Mouse (Mus musculus): ENCODE measurements around the gene Mmp21. TPM values are rescaled to one million over a fixed set of nuclear protein-coding genes. Genes with fewer than 3 reads are reported as not detected.
"Not testable (repeated sequence)": the region's sequence is repeated elsewhere in the genome, so short reads cannot be mapped to it uniquely, and the experiment has no call there.

Mmp21 gene
- not detected for total RNA-seq (2021)

DNA sequence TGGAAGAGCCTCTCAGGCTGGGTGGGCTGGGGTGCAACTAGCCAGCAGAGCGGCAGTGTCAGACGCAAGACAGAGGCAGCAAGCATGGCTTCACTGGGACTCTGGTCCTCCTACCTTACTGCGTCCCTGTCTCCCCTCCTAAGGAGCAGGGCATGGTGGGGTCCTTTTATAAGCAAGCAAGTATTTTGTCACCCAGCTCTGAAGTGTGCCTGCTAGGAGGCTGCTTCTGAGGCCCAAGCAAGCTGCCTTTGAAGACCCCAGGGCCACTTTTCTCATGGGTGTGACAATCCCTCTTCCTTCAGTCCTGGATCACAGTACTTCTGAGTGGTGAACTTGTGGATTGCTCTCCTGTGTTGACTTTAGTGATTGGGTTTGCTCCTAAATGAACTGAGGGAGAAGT lies at the start of gene Mmp21:
Gene Mmp21, minus strand, starts transcription at position 101 of the 400 bp plus-strand sequence.
- DNase-seq: no peak
- intact Hi-C loops (cut with DNase I): no loop called here

DNA sequence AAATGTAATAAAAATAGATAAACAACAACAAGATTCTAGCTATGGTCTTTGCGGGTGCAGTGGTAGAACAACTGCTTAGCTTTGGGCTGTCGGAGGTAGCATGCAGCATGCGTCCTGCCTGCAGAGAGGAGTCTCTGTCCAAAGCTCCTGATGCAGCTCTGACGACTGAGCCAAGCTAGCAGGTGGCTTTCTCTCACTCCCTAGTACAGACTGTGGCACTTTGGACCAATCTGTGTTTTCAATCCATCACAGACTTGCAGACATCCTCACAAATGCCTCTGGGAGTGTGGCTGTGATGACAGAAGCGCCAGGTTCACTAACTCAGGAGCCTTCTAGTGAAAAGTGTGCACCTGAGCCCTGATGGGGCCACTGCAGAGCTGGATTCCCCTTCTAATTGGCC lies 49.5 kb upstream of the Mmp21 start:
- intact Hi-C loops (cut with DNase I): no loop called here
- DNase-seq: peak; percentile 29

DNA sequence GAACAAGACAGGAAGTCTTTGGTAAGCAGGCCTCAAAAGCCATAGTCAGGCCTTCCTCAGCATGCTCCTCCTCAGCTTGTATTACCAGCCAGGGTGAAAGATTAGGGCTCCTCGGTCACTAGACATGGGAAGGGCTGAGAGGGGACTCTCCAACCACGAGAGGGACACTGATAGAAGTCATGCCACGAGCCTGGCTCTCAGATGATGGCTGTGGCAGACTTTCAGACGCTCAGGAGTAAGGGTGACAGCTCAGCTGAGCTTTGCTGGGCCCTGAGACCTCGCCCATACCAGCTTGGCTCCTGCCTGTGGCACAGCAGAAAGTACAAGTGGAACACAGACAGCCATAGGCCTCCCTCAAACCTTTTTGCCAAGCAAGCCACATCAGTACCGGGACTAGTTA lies 47.2 kb upstream of the Mmp21 start:
- intact Hi-C loops (cut with DNase I): no loop called here
- no peak for DNase-seq

DNA sequence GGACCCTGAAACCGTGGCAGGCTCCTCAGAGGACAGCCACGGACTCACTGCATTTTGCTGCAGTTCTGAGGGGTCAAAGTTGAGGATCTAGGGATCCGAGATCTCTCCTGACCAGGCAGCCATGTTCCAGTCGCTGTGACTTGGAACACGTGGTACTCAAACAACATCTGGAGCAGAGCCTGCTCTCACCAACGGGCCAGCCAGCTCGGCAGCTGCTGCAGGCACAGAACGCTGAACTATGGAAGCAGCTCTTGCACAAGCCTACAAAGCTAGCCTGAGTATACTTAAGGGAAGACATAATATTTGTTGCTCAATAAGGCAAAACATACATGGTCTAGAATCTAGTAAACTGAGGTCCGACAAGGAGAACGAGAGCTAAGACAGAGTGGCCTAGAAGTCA lies 45.7 kb upstream of the Mmp21 start:
- intact Hi-C loops (cut with DNase I): no loop called here
- no peak for DNase-seq

DNA sequence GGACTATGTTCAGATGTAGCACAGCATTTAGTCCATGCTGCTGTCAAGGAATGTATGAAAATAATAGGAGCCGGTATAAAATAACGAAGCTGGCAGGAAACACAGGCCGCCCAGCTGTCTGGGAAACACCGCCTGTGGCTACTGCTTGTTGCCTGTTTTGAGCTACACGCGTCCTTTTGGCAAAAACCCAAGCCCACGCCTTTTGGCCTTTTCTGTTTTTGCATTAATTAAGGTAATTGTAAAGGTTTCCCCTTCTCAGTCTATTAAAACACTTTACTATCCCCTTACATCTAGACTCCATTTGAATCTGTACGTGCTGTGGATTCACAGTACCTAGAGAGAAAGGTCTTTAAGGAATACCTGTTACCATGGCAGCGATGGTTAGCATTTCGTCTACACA lies 45.0 kb upstream of the Mmp21 start:
- no peak for DNase-seq

DNA sequence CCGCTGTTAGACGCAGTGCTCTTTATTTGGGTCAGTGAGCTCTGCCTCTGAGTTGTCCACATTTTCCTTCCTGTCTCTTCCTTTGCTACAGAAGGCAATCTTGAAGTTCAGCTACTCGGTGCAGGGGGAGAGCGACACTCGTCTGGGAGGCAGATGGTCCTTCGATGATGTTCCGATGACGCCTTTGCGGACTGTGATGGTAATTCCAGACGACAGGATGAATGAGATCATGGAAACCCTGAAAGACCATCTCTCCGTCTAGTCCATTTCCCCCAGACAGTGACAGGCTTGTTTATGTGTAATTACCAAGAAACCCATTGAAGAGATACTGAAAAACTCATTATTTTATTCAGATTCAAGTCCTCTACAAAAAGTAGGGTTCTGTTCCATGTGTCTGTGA lies 40.8 kb upstream of the Mmp21 start:
- no peak for DNase-seq
- intact Hi-C loops (cut with DNase I): no loop called here

More for the DNA sequence above, 45.0 kb upstream of the Mmp21 start:
- intact Hi-C loops (cut with DNase I): no loop called here

DNA sequence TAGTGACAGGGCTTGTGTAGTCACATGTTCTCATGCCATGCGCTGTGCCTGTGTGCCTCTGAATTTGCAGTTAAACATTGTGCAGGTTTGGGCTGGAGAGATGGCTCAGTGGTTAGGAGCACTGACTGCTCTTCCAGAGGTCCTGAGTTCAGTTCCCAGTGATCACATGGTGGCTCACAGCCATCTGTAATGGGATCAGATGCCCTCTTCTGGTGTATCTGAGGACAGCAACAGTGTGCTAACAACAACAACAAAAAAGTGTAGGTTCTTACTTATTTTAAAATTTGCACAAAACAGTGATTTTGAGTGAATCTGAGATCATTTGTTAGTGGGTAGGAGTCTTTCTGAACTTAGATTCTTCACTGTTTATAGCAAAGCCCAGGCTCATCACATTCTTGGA lies 38.7 kb upstream of the Mmp21 start:
- DNase-seq: no peak
- intact Hi-C loops (cut with DNase I): no loop called here

DNA sequence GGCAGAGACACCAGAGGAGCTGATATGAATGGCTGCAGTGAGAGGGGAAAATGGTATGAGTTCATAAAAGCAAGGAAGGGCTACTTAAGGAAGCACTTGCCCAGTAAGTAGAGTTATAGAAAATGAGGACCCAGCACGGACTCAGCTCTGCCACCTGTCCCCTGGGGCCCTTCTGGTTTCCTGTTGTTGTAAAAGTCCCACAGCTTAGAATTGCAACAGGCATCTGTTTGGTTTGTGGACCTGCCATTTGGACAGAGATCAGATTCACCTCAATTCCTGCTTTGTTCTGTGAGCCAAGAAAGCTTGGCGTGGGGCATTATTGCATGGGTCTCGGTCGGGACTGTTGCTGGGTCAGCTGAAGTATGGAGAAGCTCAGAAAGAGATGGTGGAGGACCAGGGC lies 35.5 kb upstream of the Mmp21 start:
- intact Hi-C loops (cut with DNase I): no loop called here
- DNase-seq: no peak

DNA sequence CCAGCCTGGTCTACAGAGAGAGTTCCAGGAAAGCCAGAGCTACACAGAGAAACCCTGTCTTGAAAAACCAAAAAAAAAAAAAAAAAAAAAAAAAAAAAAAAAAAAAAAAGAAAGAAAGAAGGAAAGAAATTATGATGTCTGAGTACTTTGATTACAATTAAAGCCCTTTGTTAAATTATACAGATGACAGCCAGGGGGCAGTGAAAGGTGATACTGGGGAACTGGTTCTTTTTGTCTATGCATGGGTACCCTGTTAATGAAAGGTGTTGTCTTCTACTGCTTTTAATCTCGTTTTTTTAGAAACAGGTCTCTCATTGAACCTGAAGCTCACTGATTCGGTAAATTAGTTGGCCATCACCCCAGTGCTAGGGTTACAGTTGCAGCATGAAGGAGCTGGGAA lies 27.4 kb upstream of the Mmp21 start:
- intact Hi-C loops (cut with DNase I): no loop called here
- no peak for DNase-seq

DNA sequence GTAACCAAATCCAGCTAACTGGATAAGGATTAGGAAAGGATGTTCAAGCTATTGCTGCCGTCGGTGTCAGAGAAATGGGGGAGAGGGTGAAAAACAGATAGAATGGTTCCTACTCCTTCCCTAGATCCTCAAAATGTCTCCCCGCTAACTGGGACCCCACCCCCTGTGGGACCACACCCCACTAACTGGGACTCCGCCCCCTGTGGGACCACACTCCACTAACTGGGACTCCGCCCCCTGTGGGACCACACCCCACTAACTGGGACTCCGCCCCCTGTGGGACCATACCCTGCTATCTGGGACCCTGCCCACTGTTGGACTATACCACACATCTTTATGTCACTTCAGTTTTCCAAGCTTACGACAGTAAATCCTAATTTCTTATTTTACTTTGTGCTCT lies 24.0 kb upstream of the Mmp21 start:
- no peak for DNase-seq
- intact Hi-C loops (cut with DNase I): no loop called here

DNA sequence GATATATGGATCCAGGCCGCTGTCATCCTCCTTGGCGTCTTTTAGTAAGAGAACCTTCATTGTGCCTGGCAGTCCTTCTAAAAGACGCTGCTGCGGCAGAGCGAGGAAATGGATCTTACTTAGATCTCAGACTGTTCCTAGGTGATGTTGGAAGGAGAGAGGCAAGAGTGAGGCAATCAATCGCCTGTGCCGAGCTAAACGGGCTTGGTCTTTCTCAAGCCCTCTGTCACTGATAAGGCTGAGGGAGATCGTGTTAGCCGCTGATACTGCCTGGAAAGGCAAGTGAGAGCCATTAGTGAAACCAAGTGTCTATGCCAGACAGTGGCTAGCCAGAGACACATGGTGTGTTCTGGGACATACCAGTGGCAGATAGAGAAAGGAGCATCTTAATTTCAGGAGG lies 22.5 kb upstream of the Mmp21 start:
- intact Hi-C loops (cut with DNase I): no loop called here
- no peak for DNase-seq

DNA sequence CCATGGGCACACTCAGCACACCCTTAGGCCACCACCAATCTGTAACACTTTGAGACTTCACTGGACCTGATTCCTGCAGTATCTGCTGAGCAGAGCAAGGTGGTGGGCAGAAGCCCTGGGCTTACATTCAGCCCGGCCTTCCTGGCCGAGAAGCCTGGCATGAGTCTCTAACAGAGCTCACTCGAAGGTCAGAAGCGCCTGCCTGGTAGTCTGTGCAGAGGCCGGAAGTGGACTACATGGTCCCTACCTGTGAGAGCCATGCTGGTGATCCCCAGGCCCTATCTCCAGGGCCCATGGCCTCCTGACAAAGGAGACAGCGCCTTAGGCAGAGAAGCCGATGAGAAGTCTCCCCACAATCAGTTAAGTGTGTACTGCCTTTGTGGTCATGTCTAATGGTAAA lies 21.5 kb upstream of the Mmp21 start:
- intact Hi-C loops (cut with DNase I): no loop called here
- DNase-seq: no peak

DNA sequence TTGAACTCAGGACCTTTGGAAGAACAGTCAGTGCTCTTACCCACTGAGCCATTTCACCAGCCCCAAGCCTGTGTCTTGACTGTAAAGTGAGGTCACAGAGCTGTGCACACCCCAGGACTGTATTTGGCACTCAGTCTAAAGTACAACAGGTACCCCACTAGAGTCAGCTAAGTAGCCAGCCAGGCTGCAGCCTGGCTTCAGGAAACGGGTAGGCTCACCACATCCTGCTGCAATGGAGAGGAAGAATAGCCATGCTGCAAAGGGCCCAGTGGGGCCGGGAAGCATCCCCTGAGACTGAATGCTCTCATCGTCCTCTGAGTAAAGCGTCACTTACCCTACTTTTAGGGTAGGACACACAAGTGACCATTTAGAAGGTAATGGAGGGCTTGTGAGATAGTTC lies 20.0 kb upstream of the Mmp21 start:
- intact Hi-C loops (cut with DNase I): no loop called here
- no peak for DNase-seq

DNA sequence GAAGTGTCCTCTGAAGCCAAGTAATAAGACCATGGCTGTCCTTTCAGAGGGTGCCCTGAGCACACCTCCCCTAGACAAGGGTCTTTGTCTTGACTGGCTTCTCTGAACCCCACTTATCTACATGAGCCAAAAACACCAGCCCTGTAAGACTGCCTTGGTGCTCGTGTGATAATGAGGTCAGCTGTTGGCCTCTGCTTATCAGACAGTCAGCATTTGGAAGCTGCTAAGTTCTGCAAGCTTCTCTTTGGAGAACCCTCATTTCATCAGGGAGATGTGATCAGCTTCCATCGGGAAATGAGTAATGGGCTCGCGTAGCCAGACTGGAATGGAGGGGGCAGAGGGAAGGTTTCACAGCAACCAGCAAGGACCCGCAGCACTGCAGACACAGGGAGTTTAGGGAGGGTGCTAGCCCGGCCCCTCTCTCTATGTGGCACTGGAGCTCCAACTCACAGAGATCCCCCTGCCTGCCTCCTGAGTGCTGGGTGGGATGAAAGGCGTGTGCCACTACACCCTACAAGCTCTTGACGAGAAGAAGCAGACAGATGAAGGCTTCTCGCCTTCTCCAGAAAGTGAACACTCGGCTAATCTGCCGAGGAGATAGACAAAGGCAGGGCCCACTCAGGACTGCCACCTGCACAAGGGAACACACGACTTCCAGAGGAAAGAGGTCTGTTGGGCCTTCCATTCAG lies 18.3 kb upstream of the Mmp21 start:
- DNase-seq: no peak
- intact Hi-C loops (cut with DNase I): no loop called here

DNA sequence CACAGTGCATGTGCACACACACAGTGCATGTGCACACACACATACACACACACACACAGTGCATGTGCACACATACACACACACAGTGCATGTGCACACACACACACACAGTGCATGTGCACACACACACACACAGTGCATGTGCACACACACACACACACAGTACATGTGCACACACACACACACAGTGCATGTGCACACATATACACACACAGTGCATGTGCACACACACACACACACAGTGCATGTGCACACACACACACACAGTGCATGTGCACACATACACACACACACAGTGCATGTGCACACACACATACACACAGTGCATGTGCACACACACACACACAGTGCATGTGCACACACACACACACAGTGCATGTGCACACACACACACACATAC lies 5.8 kb upstream of the Mmp21 start:
- DNase-seq; intact Hi-C loops (cut with DNase I): not testable (repeated sequence)

DNA sequence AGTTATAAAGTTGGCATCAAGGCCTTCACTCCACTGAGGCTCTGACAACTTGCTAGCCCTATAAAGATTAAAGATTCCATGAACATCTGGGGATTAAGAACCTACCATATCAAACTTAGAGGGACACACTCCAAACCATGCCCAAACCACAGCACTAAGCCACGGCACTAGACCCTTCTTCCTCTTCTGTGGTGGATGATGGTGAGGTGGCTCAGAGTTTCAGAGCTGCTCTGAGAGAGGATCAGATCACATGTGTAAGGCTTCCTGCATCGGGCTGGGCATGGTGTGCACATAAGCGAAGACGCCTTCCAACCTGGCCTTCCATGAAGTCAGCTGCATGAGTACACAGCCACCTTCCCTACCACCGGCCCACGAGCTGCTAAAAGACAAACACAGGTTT lies 4.8 kb upstream of the Mmp21 start:
- no peak for DNase-seq
- intact Hi-C loops (cut with DNase I): no loop called here

DNA sequence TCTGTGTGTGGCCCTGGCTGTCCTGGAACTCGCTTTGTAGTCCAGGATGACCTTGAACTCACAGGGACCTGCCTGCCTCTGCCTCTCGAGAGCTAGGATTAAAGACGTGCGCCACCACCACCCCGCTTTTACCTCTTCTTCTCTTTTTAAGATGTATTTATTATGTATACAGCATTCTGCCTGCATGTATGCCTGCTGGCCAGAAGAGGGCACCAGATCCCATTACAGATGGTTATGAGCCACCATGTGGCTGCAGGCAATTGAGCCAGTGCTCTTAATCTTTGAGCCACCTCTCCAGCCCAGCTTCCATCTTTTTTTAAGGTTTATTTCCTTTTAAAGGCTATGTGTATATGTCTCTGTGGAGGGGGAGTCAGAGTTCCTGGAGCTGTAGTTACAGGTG lies 4.2 kb upstream of the Mmp21 start:
- intact Hi-C loops (cut with DNase I): no loop called here

DNA sequence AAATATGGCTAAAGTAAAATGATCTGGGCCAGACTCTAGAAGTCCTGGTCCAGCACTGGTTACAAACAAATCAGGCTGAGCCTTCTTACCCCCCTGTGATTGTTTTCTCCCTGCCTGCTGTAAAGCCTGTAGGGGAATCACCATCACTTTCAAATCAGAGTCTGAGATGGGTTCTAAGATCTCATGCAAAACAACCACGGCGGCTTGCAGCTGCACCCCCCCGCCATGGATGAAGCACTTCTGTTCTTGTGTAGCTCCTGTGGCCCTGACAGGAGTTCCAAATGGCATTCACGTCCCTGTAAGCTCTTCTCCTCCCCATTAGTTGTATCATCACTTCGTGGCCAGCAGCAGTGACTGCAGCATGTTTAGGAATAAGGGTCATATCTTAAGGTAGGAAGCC lies 3.8 kb upstream of the Mmp21 start:
- DNase-seq: no peak
- intact Hi-C loops (cut with DNase I): no loop called here

More for the DNA sequence above, 4.2 kb upstream of the Mmp21 start:
- DNase-seq: no peak

DNA sequence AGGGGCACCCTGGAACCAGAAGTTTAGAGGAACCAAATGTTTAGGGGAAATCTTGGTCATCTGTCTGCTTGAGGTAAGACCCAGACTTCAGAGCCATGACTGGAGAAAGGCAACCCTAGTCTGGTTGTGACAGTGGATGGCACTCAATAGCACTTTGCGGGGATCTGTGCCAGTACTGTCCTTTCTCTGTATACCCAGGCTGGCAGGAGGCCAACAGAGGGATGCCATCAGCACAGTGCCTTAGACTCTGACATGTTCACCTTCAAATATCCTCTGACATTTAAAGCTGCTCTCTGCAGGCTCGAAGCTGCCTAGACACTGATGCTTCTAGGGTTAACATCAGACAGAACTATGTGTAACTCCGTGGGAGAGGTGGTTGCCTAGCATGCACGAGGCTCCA lies 422 bp downstream of the Mmp21 start:
- DNase-seq: peak; percentile 59
- intact Hi-C loops (cut with DNase I): no loop called here

DNA sequence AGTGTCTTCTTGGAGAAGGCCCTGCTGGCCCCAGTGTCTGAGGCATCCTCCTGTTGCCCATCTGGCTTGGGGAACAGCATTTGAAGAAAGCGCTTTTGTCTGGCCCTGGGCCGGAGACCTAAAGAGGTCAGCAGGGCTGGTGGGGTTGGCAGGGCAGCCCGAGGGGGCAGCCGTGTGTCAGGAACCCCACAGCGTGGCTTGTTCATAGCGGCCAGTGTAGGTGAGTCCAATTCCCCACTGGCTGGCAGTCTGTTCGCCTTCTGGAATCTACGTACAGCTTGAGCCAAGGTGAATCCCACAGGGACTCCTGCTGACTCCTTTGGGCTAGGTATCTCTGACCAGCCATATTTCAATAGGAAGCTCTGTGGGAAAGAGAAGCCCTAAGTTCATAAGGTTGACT lies 1.1 kb downstream of the Mmp21 start:
- DNase-seq: no peak
- intact Hi-C loops (cut with DNase I): no loop called here

DNA sequence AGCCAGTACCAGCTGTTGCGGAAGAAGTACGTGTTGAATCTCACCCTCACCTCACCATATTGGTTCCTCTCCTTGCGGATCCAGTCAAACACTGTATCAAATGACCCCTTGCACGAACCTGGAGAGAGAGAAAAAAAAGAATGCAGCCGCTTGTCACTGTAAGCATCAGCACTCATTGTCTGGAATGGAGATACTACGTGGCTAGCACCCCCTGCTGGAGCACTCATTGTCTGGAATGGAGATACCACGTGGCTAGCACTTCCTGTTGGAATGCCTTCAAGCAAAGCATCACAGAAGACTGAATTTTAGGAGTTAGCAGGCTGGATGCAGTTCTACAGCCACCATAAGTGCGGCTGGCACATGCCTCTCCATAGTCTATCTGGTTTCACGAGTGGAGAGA lies 3.9 kb downstream of the Mmp21 start:
- no peak for DNase-seq
- intact Hi-C loops (cut with DNase I): no loop called here

DNA sequence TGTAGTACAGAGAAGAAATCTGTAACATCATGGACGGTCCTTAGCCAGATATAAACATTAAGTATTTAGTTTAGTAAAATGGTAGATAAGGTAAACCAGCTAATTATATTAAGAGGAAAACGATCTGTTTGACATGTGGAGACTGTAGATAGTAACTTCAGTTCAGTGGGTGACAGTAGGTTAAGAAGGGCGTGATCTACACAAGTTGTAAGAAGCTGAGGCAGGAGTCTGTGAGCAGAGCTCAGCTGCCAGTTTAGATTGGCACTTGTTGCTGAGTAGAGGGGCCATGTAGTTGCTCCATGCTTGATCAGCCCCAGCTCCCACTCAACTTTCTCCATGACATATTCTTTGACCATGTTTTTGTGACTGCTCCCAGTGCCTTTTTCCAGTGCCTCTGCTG lies 9.0 kb downstream of the Mmp21 start:
- intact Hi-C loops (cut with DNase I): no loop called here

DNA sequence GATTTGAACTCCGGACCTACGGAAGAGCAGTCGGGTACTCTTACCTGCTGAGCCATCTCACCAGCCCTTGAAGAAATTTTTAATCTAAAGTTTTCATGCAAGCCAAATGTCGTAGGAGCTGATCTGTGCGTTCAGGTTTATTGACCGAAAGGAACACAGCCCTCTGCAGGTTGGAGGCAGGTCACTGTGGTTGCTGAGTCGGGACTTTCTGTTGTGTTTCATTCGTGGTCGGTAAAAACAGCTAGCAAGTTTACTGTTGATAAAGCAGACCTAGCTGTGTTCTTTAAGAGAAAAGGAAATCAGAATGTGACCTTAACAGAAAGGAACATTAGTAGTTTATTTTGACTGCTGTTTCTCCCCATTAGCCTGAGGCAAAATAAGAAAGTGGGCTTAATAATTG lies 9.9 kb downstream of the Mmp21 start:
- intact Hi-C loops (cut with DNase I): loop anchor here (5.0 kb wide), 1 partner anchor 1817 kb away; no protein-coding TSS in a partner anchor

More for the DNA sequence above, 9.0 kb downstream of the Mmp21 start:
- no peak for DNase-seq

More for the DNA sequence above, 9.9 kb downstream of the Mmp21 start:
- no peak for DNase-seq
